Mouse (Mus musculus) hindbrain, embryonic 16.5 days (tissue): ENCODE measurements at regions not wholly inside any gene's neighbourhood (a gene's known extent, or its start where the extent isn't known, plus 50 kb on each side); places are given as distances from the start of the nearest gene placed in this dataset.

Experiments used
- ATAC-seq: fragments of 200-750 bp; cut with Nextera tagmentation; 2 replicates; pipeline ENCODE4 v1.8.0; 2017; ENCODE audit warnings: moderate TSS enrichment, moderate library complexity
- H3K27ac ChIP-seq: fragments of 300-500 bp; sonication (generic); 2 replicates; pipeline ENCODE4 v1.5.1; 2014; ENCODE audit warnings: low read depth, mild to moderate bottlenecking, control low read depth, low read length, moderate library complexity
- H3K27me3 ChIP-seq: fragments of 300-500 bp; sonication (generic); replicated peaks from 2 replicates; pipeline ENCODE4 v1.6.1; 2014; ENCODE audit warnings: low read length; ENCODE audit not compliant: control insufficient read depth, insufficient read depth
- H3K36me3 ChIP-seq: fragments of 300-500 bp; sonication (generic); 2 replicates; pipeline ENCODE4 v1.6.1; 2014; ENCODE audit warnings: mild to moderate bottlenecking, low read length, moderate library complexity, mixed read lengths; ENCODE audit not compliant: control insufficient read depth, insufficient read depth
- H3K4me1 ChIP-seq: fragments of 300-500 bp; sonication (generic); 2 replicates; pipeline ENCODE4 v1.6.1; 2014; ENCODE audit warnings: low read depth, low read length; ENCODE audit not compliant: control insufficient read depth, insufficient read depth
- H3K4me2 ChIP-seq: fragments of 300-500 bp; sonication (generic); 2 replicates; pipeline ENCODE4 v1.6.1; 2014; ENCODE audit warnings: mild to moderate bottlenecking, low read length, control low read depth, moderate library complexity
- H3K4me3 ChIP-seq: fragments of 300-500 bp; sonication (generic); 2 replicates; pipeline ENCODE4 v1.5.1; 2014; ENCODE audit warnings: mild to moderate bottlenecking, low read length, control low read depth, moderate library complexity
- H3K9ac ChIP-seq: fragments of 300-500 bp; sonication (generic); 2 replicates; pipeline ENCODE4 v1.6.1; 2014; ENCODE audit warnings: low read depth, mild to moderate bottlenecking, control low read depth, low read length, moderate library complexity
- H3K9me3 ChIP-seq: fragments of 300-500 bp; sonication (generic); 2 replicates; pipeline ENCODE4 v1.6.1; 2014; ENCODE audit warnings: mild to moderate bottlenecking, low read length, moderate library complexity; ENCODE audit not compliant: control insufficient read depth
- WGBS: fragments of 180-500 bp; shearing (Covaris S2); extraction: QIAGEN DNeasy Blood & Tissue Kit; methylation state at CpG from one replicate; pipeline ENCODE4 v1.1.7; 2014; 5-methylcytosine and 5-hydroxymethylcytosine counted together

- ATAC-seq = no peak
- no peak overlapping the region for H3K4me3 ChIP-seq
- no peak overlapping the region for H3K9ac ChIP-seq
- H3K9me3 ChIP-seq = no peaks in the 10 kb centered on the region
- no peak overlapping the region for H3K27ac ChIP-seq
- 39% methylated on average over 8 of the region's 8 CpGs for WGBS
- no peaks in the 10 kb centered on the region for H3K27me3 ChIP-seq
- H3K4me1 ChIP-seq = peaks cover 2% of the 10 kb centered on the region; the same call in 1 of the 2 replicates
- no peaks in the 10 kb centered on the region for H3K36me3 ChIP-seq
- H3K4me2 ChIP-seq = no peak overlapping the region
These were observed 150.1 kb upstream of the Fat1 start for GRCm38 (mm10) chr8:44785161-44785560.

GRCm38 (mm10) chr8:44786740-44787139 lies 148.5 kb upstream of the Fat1 start:
- no peak for ATAC-seq
- Histone ChIP-seq H3K4me1 (peaks cover 2% of the 10 kb centered on the region; the same call in 1 of the 2 replicates), H3K4me2 (no peak overlapping the region), H3K9me3 (no peaks in the 10 kb centered on the region), H3K27me3 (no peaks in the 10 kb centered on the region), H3K9ac (no peak overlapping the region), H3K36me3 (no peaks in the 10 kb centered on the region), H3K4me3 (no peak overlapping the region), H3K27ac (no peak overlapping the region)
- 83% methylated on average over 5 of the region's 5 CpGs for WGBS

GRCm38 (mm10) chr8:44788290-44788689 lies 147.0 kb upstream of the Fat1 start:
- Histone ChIP-seq H3K27me3 (no peaks in the 10 kb centered on the region), H3K4me1 (peaks cover 2% of the 10 kb centered on the region; the same call in 1 of the 2 replicates), H3K4me2 (no peak overlapping the region), H3K36me3 (no peaks in the 10 kb centered on the region), H3K9me3 (no peaks in the 10 kb centered on the region), H3K4me3 (no peak overlapping the region), H3K27ac (no peak overlapping the region), H3K9ac (no peak overlapping the region)
- WGBS = 66% methylated on average over 3 of the region's 3 CpGs
- ATAC-seq = no peak

- H3K36me3 ChIP-seq = no peaks in the 10 kb centered on the region
- no peaks in the 10 kb centered on the region for H3K9me3 ChIP-seq
- no peak for ATAC-seq
- no peak overlapping the region for H3K27ac ChIP-seq
- no peak overlapping the region for H3K4me3 ChIP-seq
- WGBS = 85% methylated on average over 3 of the region's 3 CpGs
- H3K4me2 ChIP-seq = no peak overlapping the region
- H3K9ac ChIP-seq = no peak overlapping the region
- no peaks in the 10 kb centered on the region for H3K27me3 ChIP-seq
- no peaks in the 10 kb centered on the region for H3K4me1 ChIP-seq
These were observed 135.7 kb upstream of the Fat1 start for GRCm38 (mm10) chr8:44799513-44799912.

- ATAC-seq = no peak
- Histone ChIP-seq H3K36me3 (no peaks in the 10 kb centered on the region), H3K27me3 (no peaks in the 10 kb centered on the region), H3K4me1 (no peaks in the 10 kb centered on the region), H3K4me3 (no peak overlapping the region), H3K27ac (no peak overlapping the region), H3K9ac (no peak overlapping the region), H3K4me2 (no peak overlapping the region), H3K9me3 (no peaks in the 10 kb centered on the region)
- WGBS = 56% methylated on average over 6 of the region's 6 CpGs
These were observed 134.4 kb upstream of the Fat1 start for GRCm38 (mm10) chr8:44800827-44801273.

GRCm38 (mm10) chr8:44801604-44802206 lies 133.5 kb upstream of the Fat1 start:
- H3K9ac ChIP-seq = no peak overlapping the region
- WGBS = 39% methylated on average over 6 of the region's 6 CpGs
- no peak for ATAC-seq
- no peaks in the 10 kb centered on the region for H3K4me1 ChIP-seq
- H3K36me3 ChIP-seq = no peaks in the 10 kb centered on the region
- H3K4me2 ChIP-seq = no peak overlapping the region
- no peaks in the 10 kb centered on the region for H3K9me3 ChIP-seq
- no peaks in the 10 kb centered on the region for H3K27me3 ChIP-seq
- H3K4me3 ChIP-seq = no peak overlapping the region
- H3K27ac ChIP-seq = no peak overlapping the region

- no peak overlapping the region for H3K4me3 ChIP-seq
- WGBS = 52% methylated on average over 5 of the region's 5 CpGs
- H3K9me3 ChIP-seq = no peaks in the 10 kb centered on the region
- H3K4me1 ChIP-seq = no peaks in the 10 kb centered on the region
- H3K36me3 ChIP-seq = no peaks in the 10 kb centered on the region
- no peaks in the 10 kb centered on the region for H3K27me3 ChIP-seq
- no peak overlapping the region for H3K4me2 ChIP-seq
- no peak overlapping the region for H3K9ac ChIP-seq
- ATAC-seq = no peak
- no peak overlapping the region for H3K27ac ChIP-seq
These were observed 132.9 kb upstream of the Fat1 start for GRCm38 (mm10) chr8:44802331-44802730.

GRCm38 (mm10) chr8:44804414-44805178 lies 130.7 kb upstream of the Fat1 start:
- no peak overlapping the region for H3K4me2 ChIP-seq
- H3K4me3 ChIP-seq = no peak overlapping the region
- no peaks in the 10 kb centered on the region for H3K27me3 ChIP-seq
- WGBS = 25% methylated on average over 14 of the region's 14 CpGs
- H3K27ac ChIP-seq = no peak overlapping the region
- H3K9ac ChIP-seq = no peak overlapping the region
- no peaks in the 10 kb centered on the region for H3K4me1 ChIP-seq
- ATAC-seq = no peak
- H3K36me3 ChIP-seq = no peaks in the 10 kb centered on the region
- H3K9me3 ChIP-seq = no peaks in the 10 kb centered on the region

- Histone ChIP-seq H3K27me3 (no peaks in the 10 kb centered on the region), H3K4me1 (no peaks in the 10 kb centered on the region), H3K9me3 (no peaks in the 10 kb centered on the region), H3K4me3 (no peak overlapping the region), H3K36me3 (no peaks in the 10 kb centered on the region), H3K27ac (no peak overlapping the region), H3K4me2 (no peak overlapping the region), H3K9ac (no peak overlapping the region)
- no peak for ATAC-seq
- WGBS = 70% methylated on average over 11 of the region's 11 CpGs
These were observed 129.9 kb upstream of the Fat1 start for GRCm38 (mm10) chr8:44805179-44805815.
